Mouse (Mus musculus): Measurements from ENCODE around the gene Bmp3. TPM values are rescaled to one million over a fixed set of nuclear protein-coding genes. Genes with fewer than 3 reads are reported as not detected.
A peak's percentile ranks its signal among the peaks of the same experiment; 100 is the strongest.

Gene Bmp3
- 1.1 and 1.6 TPM in 2 replicates for polyA plus RNA-seq (2012; rRNA removed)

DNA sequence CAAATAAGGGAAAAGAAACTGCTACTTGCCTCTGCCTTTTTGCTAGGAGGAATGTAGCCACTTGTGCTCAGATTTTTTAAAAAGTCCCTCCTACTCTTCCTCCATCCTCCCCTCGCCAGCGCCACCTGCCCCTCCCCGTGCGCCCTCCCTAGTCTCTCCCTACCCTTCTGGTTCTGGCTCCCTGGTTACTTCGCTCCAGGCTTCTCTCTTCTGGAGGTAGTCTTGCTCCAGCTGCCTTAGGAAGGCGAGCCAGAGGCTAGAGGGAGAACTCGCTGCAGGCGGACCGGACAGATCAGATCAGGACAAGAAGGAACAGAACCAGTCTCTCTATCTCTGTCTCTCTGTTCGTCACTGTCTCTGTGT, at the start of gene Bmp3:
Gene Bmp3 (plus strand): TSS at position 152 of the 363 bp plus-strand sequence.
- Histone ChIP-seq H3K36me3 (ENCODE audit: control insufficient read depth, insufficient read depth, low read length) (no peaks in the 10 kb centered on the region), H3K4me1 (ENCODE audit: control insufficient read depth, insufficient read depth, low read length) (no peaks in the 10 kb centered on the region), H3K27ac (ENCODE audit: insufficient read depth, low read depth, low read length) (no peak within 1 kb of the TSS), H3K27me3 (replicated peaks; ENCODE audit: control insufficient read depth, insufficient read depth, low read length) (0 out of 2 replicates have a peak, but pooled peaks cover 1% of the 10 kb centered on the region), H3K4me3 (ENCODE audit: insufficient read depth, low read depth, low read length) (peak within 1 kb of the TSS; percentile 50)
- TF ChIP-seq POLR2A (IDR thresholded peaks at IDR 0.05; ENCODE audit: low read depth, low read length) (no peak), CTCF (conservative IDR thresholded peaks at IDR 0.05; ENCODE audit: insufficient read depth, insufficient read length, low read depth, low read length) (no peak)
- 8% methylated on average over 10 of the region's 10 CpGs for WGBS
- peak; percentile 9 for DNase-seq

DNA sequence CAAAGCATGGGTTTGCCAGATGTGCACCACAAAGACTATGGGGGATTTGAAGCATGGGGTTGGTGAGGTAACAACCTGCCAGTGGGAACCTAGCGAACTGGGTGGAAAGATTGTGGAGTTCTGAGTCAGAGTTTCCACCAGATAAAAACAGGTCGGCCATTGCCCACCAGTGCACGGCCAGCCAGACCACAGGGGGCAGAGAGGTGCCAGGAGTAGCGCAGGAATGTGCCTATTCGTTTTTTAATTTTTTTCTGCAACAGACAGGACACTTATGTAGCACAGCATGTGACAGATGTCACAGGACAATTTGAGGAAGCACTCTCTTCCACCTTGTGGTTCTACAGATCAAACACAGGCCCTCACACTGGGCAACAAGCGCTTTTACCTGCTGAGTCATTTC, 49.5 kb upstream of the Bmp3 start:
- H3K4me1 ChIP-seq (ENCODE audit: control insufficient read depth, insufficient read depth, low read length) = no peaks in the 10 kb centered on the region
- TF ChIP-seq POLR2A (IDR thresholded peaks at IDR 0.05; ENCODE audit: low read depth, low read length) (no peak), CTCF (conservative IDR thresholded peaks at IDR 0.05; ENCODE audit: insufficient read depth, insufficient read length, low read depth, low read length) (no peak)
- no peaks in the 10 kb centered on the region for H3K27me3 ChIP-seq (replicated peaks; ENCODE audit: control insufficient read depth, insufficient read depth, low read length)
- no peaks in the 10 kb centered on the region for H3K36me3 ChIP-seq (ENCODE audit: control insufficient read depth, insufficient read depth, low read length)
- DNase-seq = no peak
- H3K27ac ChIP-seq (ENCODE audit: insufficient read depth, low read depth, low read length) = no peak overlapping the region
- WGBS = 86% methylated on average over 6 of the region's 6 CpGs
- no peak overlapping the region for H3K4me3 ChIP-seq (ENCODE audit: insufficient read depth, low read depth, low read length)

DNA sequence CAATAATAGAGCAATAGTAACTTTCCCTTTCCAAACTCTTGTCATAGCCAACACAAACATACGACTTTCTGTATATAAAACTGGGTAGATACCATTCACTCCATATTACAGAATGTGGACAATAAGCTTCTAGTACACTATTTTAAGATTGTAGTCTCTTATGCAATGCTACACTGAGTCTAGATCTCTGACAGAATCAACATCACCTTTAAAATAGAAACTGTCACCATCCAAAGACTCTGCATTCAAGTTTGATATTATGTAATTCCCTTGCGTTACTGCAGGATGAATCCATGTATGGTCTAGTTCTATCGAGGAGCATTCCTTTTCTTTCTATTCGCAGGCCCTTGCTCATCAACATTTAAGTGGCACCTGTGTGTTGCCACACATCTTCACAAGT, 47.7 kb upstream of the Bmp3 start:
- no peak overlapping the region for H3K27ac ChIP-seq (ENCODE audit: insufficient read depth, low read depth, low read length)
- H3K4me3 ChIP-seq (ENCODE audit: insufficient read depth, low read depth, low read length) = no peak overlapping the region
- no peaks in the 10 kb centered on the region for H3K4me1 ChIP-seq (ENCODE audit: control insufficient read depth, insufficient read depth, low read length)
- TF ChIP-seq CTCF (conservative IDR thresholded peaks at IDR 0.05; ENCODE audit: insufficient read depth, insufficient read length, low read depth, low read length) (no peak), POLR2A (IDR thresholded peaks at IDR 0.05; ENCODE audit: low read depth, low read length) (no peak)
- WGBS = 93% methylated on average over 4 of the region's 4 CpGs
- no peak for DNase-seq
- H3K27me3 ChIP-seq (replicated peaks; ENCODE audit: control insufficient read depth, insufficient read depth, low read length) = no peaks in the 10 kb centered on the region
- H3K36me3 ChIP-seq (ENCODE audit: control insufficient read depth, insufficient read depth, low read length) = no peaks in the 10 kb centered on the region

DNA sequence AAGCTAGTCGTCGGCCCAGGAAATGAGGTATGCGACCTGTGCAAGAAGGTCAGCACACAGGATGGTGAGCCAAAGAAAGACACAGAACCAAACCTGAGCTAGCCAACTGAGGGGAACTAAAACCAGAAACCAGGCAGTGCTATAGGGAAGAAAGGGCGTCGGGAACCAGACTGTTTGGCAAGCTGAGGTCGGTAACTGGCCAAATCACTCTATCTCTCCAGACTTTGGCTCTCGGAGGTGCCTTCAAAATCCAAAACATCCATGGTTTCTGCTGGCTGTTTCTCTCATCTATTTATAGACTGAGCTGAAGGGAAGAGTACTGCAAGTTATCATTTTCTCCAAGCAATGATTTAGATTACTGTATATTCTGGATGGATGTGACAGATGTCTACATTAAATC, 47.2 kb upstream of the Bmp3 start:
- H3K36me3 ChIP-seq (ENCODE audit: control insufficient read depth, insufficient read depth, low read length) = no peaks in the 10 kb centered on the region
- WGBS = 73% methylated on average over 7 of the region's 7 CpGs
- no peak overlapping the region for H3K27ac ChIP-seq (ENCODE audit: insufficient read depth, low read depth, low read length)
- H3K27me3 ChIP-seq (replicated peaks; ENCODE audit: control insufficient read depth, insufficient read depth, low read length) = no peaks in the 10 kb centered on the region
- TF ChIP-seq POLR2A (IDR thresholded peaks at IDR 0.05; ENCODE audit: low read depth, low read length) (no peak), CTCF (conservative IDR thresholded peaks at IDR 0.05; ENCODE audit: insufficient read depth, insufficient read length, low read depth, low read length) (no peak)
- no peak overlapping the region for H3K4me3 ChIP-seq (ENCODE audit: insufficient read depth, low read depth, low read length)
- DNase-seq = no peak
- no peaks in the 10 kb centered on the region for H3K4me1 ChIP-seq (ENCODE audit: control insufficient read depth, insufficient read depth, low read length)

- Histone ChIP-seq H3K27ac (ENCODE audit: insufficient read depth, low read depth, low read length) (no peak overlapping the region), H3K4me3 (ENCODE audit: insufficient read depth, low read depth, low read length) (no peak overlapping the region), H3K27me3 (replicated peaks; ENCODE audit: control insufficient read depth, insufficient read depth, low read length) (no peaks in the 10 kb centered on the region), H3K4me1 (ENCODE audit: control insufficient read depth, insufficient read depth, low read length) (no peaks in the 10 kb centered on the region), H3K36me3 (ENCODE audit: control insufficient read depth, insufficient read depth, low read length) (no peaks in the 10 kb centered on the region)
- peak; percentile 58 for DNase-seq
- no peak for TF ChIP-seq CTCF (conservative IDR thresholded peaks at IDR 0.05; ENCODE audit: insufficient read depth, insufficient read length, low read depth, low read length)
- no peak for TF ChIP-seq POLR2A (IDR thresholded peaks at IDR 0.05; ENCODE audit: low read depth, low read length)
- WGBS = 35% methylated on average over 9 of the region's 9 CpGs
Measured at GRCm38 (mm10) chr5:98807953-98808352, 46.3 kb upstream of the Bmp3 start.

GRCm38 (mm10) chr5:98812380-98812779, 41.8 kb upstream of the Bmp3 start:
- no peak overlapping the region for H3K27ac ChIP-seq (ENCODE audit: insufficient read depth, low read depth, low read length)
- 85% methylated on average over 1 of the region's 1 CpGs for WGBS

DNA sequence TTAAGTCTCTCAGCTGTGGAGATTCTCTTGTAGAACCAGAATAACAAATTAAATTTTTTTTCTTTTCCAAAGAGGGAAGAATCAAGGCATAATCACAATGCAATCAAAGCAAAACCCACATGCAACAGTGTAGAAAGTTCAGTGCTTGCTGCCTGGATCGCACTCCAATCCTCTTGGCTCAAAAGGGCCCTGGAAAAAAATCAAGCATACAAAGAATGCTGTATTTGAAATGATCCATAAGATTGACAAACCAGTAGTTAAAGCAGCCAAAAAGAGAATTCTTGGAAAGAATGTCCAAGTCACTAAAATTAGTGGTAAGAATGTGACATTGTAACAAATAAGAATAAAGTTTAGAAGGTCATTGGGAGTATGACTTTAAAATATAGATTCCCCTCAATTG, 38.9 kb upstream of the Bmp3 start:
- WGBS = 78% methylated on average over 1 of the region's 1 CpGs
- Histone ChIP-seq H3K36me3 (ENCODE audit: control insufficient read depth, insufficient read depth, low read length) (no peaks in the 10 kb centered on the region), H3K4me3 (ENCODE audit: insufficient read depth, low read depth, low read length) (no peak overlapping the region), H3K27ac (ENCODE audit: insufficient read depth, low read depth, low read length) (no peak overlapping the region), H3K4me1 (ENCODE audit: control insufficient read depth, insufficient read depth, low read length) (no peaks in the 10 kb centered on the region), H3K27me3 (replicated peaks; ENCODE audit: control insufficient read depth, insufficient read depth, low read length) (no peaks in the 10 kb centered on the region)
- DNase-seq = no peak
- TF ChIP-seq CTCF (conservative IDR thresholded peaks at IDR 0.05; ENCODE audit: insufficient read depth, insufficient read length, low read depth, low read length) (no peak), POLR2A (IDR thresholded peaks at IDR 0.05; ENCODE audit: low read depth, low read length) (no peak)

More at GRCm38 (mm10) chr5:98812380-98812779, 41.8 kb upstream of the Bmp3 start:
- Histone ChIP-seq H3K4me3 (ENCODE audit: insufficient read depth, low read depth, low read length) (no peak overlapping the region), H3K36me3 (ENCODE audit: control insufficient read depth, insufficient read depth, low read length) (no peaks in the 10 kb centered on the region), H3K27me3 (replicated peaks; ENCODE audit: control insufficient read depth, insufficient read depth, low read length) (no peaks in the 10 kb centered on the region), H3K4me1 (ENCODE audit: control insufficient read depth, insufficient read depth, low read length) (no peaks in the 10 kb centered on the region)
- TF ChIP-seq POLR2A (IDR thresholded peaks at IDR 0.05; ENCODE audit: low read depth, low read length) (no peak), CTCF (conservative IDR thresholded peaks at IDR 0.05; ENCODE audit: insufficient read depth, insufficient read length, low read depth, low read length) (no peak)
- DNase-seq = no peak

Measured in kidney, adult 2 months (tissue).